Mouse (Mus musculus) heart, embryonic 11.5 days (tissue): ENCODE measurements around the gene Rps6ka4. TPM values are rescaled to one million over a fixed set of nuclear protein-coding genes. Genes with fewer than 3 reads are reported as not detected.

Source experiments
- ATAC-seq: fragments of 200-750 bp; cut with Nextera tagmentation; replicated peaks from 2 replicates; pipeline ENCODE4 v1.8.0; 2017; ENCODE audit warnings: moderate library complexity; ENCODE audit not compliant: insufficient number of reproducible peaks, low FRiP score, low TSS enrichment
- H3K27ac ChIP-seq: fragments of 300-500 bp; sonication (generic); 2 replicates; pipeline ENCODE4 v1.5.1; 2014; ENCODE audit warnings: mild to moderate bottlenecking, low read depth, low read length
- H3K27me3 ChIP-seq: fragments of 300-500 bp; sonication (generic); 2 replicates; pipeline ENCODE4 v1.6.1; 2014; ENCODE audit warnings: mild to moderate bottlenecking, low read length, mixed read lengths; ENCODE audit not compliant: control insufficient read depth, insufficient read depth
- H3K36me3 ChIP-seq: fragments of 300-500 bp; sonication (generic); 2 replicates; pipeline ENCODE4 v1.6.1; 2014; ENCODE audit warnings: mild to moderate bottlenecking, low read length, moderate library complexity, mixed read lengths; ENCODE audit not compliant: control insufficient read depth, insufficient read depth
- H3K4me1 ChIP-seq: fragments of 300-500 bp; sonication (generic); 2 replicates; pipeline ENCODE4 v1.6.1; 2014; ENCODE audit warnings: low read length; ENCODE audit not compliant: control insufficient read depth, insufficient read depth
- H3K4me2 ChIP-seq: fragments of 300-500 bp; sonication (generic); 2 replicates; pipeline ENCODE4 v1.6.1; 2014; ENCODE audit warnings: mild to moderate bottlenecking, moderate library complexity
- H3K4me3 ChIP-seq: fragments of 300-500 bp; sonication (generic); 2 replicates; pipeline ENCODE4 v1.5.1; 2014; ENCODE audit warnings: low read depth, low read length
- H3K9ac ChIP-seq: fragments of 300-500 bp; sonication (generic); 2 replicates; pipeline ENCODE4 v1.6.1; 2014; ENCODE audit warnings: mild to moderate bottlenecking, low read depth, low read length, moderate library complexity
- H3K9me3 ChIP-seq: fragments of 300-500 bp; sonication (generic); replicated peaks from 2 replicates; pipeline ENCODE4 v1.6.1; 2016; ENCODE audit warnings: low read length; ENCODE audit not compliant: control insufficient read depth
- WGBS: fragments of 180-500 bp; shearing (Covaris S2); extraction: QIAGEN DNeasy Blood & Tissue Kit; methylation state at CpG from one replicate; pipeline ENCODE4 v1.1.7; 2014; ENCODE audit not compliant: insufficient replicate concordance; 5-methylcytosine and 5-hydroxymethylcytosine counted together
- microRNA-seq: library from miRNA; unstranded; fragments of <30 nt; microRNA quantifications from one replicate; pipeline ENCODE4, GENCODE M21; 2016; ENCODE audit warnings: borderline number of aligned reads
- polyA plus RNA-seq: library from polyadenylated mRNA; unstranded; fragments of >200 nt; fragmentation: Nextera tagmentation; extraction: Ambion mirVana; gene quantifications from 2 replicates; pipeline ENCODE4 v1.2.1, GENCODE M21; 2014

Gene Rps6ka4
- polyA plus RNA-seq, 1 experiment from 2014 or later: 11.7 TPM

- H3K36me3 ChIP-seq: no peaks in the 10 kb centered on the region
- H3K9me3 ChIP-seq: no peaks in the 10 kb centered on the region
- H3K4me2 ChIP-seq: no peak overlapping the region
- H3K9ac ChIP-seq: no peak overlapping the region
- peaks cover 45% of the 10 kb centered on the region for H3K27me3 ChIP-seq
- no peak for ATAC-seq
- H3K4me3 ChIP-seq: no peak overlapping the region
- 60% methylated on average over 3 of the region's 3 CpGs for WGBS
- 0 out of 2 replicates have a peak, but pooled peaks cover 5% of the 10 kb centered on the region for H3K4me1 ChIP-seq
- H3K27ac ChIP-seq: no peak overlapping the region
These were observed 13.8 kb downstream of the Rps6ka4 start for GRCm38 (mm10) chr19:6826601-6827000.

- no peaks in the 10 kb centered on the region for H3K36me3 ChIP-seq
These were observed 15.1 kb downstream of the Rps6ka4 start for GRCm38 (mm10) chr19:6825384-6825783.

GRCm38 (mm10) chr19:6820538-6821195, 19.8 kb downstream of the Rps6ka4 start:
- H3K27ac ChIP-seq: no peak overlapping the region
- WGBS: 81% methylated on average over 13 of the region's 13 CpGs
- H3K4me2 ChIP-seq: no peak overlapping the region
- H3K4me3 ChIP-seq: no peak overlapping the region
- no peaks in the 10 kb centered on the region for H3K36me3 ChIP-seq
- H3K4me1 ChIP-seq: no peaks in the 10 kb centered on the region
- no peaks in the 10 kb centered on the region for H3K9me3 ChIP-seq
- no peak overlapping the region for H3K9ac ChIP-seq
- peaks cover 7% of the 10 kb centered on the region for H3K27me3 ChIP-seq
- ATAC-seq: no peak

More at GRCm38 (mm10) chr19:6825384-6825783, 15.1 kb downstream of the Rps6ka4 start:
- no peaks in the 10 kb centered on the region for H3K4me1 ChIP-seq
- ATAC-seq: no peak
- WGBS: 79% methylated on average over 6 of the region's 6 CpGs
- no peak overlapping the region for H3K9ac ChIP-seq
- H3K4me2 ChIP-seq: no peak overlapping the region
- H3K9me3 ChIP-seq: no peaks in the 10 kb centered on the region
- no peak overlapping the region for H3K4me3 ChIP-seq
- H3K27me3 ChIP-seq: peaks cover 33% of the 10 kb centered on the region
- H3K27ac ChIP-seq: no peak overlapping the region

GRCm38 (mm10) chr19:6819143-6819827, 21.2 kb downstream of the Rps6ka4 start:
- WGBS: 43% methylated on average over 10 of the region's 10 CpGs
- Histone ChIP-seq H3K9me3 (no peaks in the 10 kb centered on the region), H3K36me3 (no peaks in the 10 kb centered on the region), H3K4me2 (no peak overlapping the region), H3K4me3 (no peak overlapping the region), H3K4me1 (no peaks in the 10 kb centered on the region), H3K9ac (no peak overlapping the region), H3K27me3 (peaks cover 7% of the 10 kb centered on the region), H3K27ac (no peak overlapping the region)
- ATAC-seq: no peak

GRCm38 (mm10) chr19:6814958-6815357, 25.5 kb downstream of the Rps6ka4 start:
- H3K4me2 ChIP-seq: no peak overlapping the region
- no peaks in the 10 kb centered on the region for H3K9me3 ChIP-seq
- H3K9ac ChIP-seq: no peak overlapping the region
- no peaks in the 10 kb centered on the region for H3K27me3 ChIP-seq
- no peaks in the 10 kb centered on the region for H3K4me1 ChIP-seq
- 72% methylated on average over 3 of the region's 3 CpGs for WGBS
- no peak overlapping the region for H3K27ac ChIP-seq
- H3K36me3 ChIP-seq: no peaks in the 10 kb centered on the region
- ATAC-seq: no peak
- no peak overlapping the region for H3K4me3 ChIP-seq

- Histone ChIP-seq H3K36me3 (no peaks in the 10 kb centered on the region), H3K9ac (no peak overlapping the region), H3K9me3 (no peaks in the 10 kb centered on the region), H3K4me1 (no peaks in the 10 kb centered on the region), H3K27me3 (no peaks in the 10 kb centered on the region), H3K27ac (no peak overlapping the region), H3K4me3 (no peak overlapping the region), H3K4me2 (no peak overlapping the region)
- ATAC-seq: no peak
- WGBS: 50% methylated on average over 4 of the region's 4 CpGs
These were observed 26.1 kb downstream of the Rps6ka4 start for GRCm38 (mm10) chr19:6814366-6814765.

Small RNAs within 50 kb of the gene (microRNA-seq; reads per million reads assigned to microRNA genes)
- not detected for gene Mir5046

Other genes starting within 250 kb of the Rps6ka4 start
- 0.15 and 0.84 TPM in 2 replicates for gene Ccdc88b, start 17.6 kb upstream of the Rps6ka4 start, polyA plus RNA-seq
- 91.5 and 97.8 TPM in 2 replicates for gene Trmt112, start 69.1 kb upstream of the Rps6ka4 start, polyA plus RNA-seq
- gene Prdx5, start 69.5 kb upstream of the Rps6ka4 start, polyA plus RNA-seq: 143 and 150 TPM in 2 replicates
- gene Esrra, start 81.2 kb upstream of the Rps6ka4 start, polyA plus RNA-seq: 9.0 and 10.5 TPM in 2 replicates
- gene Catsperz, start 84.7 kb upstream of the Rps6ka4 start, polyA plus RNA-seq: 1.9 and 3.9 TPM in 2 replicates
- 0.17 and 0.46 TPM in 2 replicates for gene Kcnk4, start 93.9 kb upstream of the Rps6ka4 start, polyA plus RNA-seq
- gene Bad, start 101.2 kb upstream of the Rps6ka4 start, polyA plus RNA-seq: 54.9 and 55.7 TPM in 2 replicates
- 22.4 and 23.7 TPM in 2 replicates for gene Gpr137, start 101.8 kb upstream of the Rps6ka4 start, polyA plus RNA-seq
- gene Ppp1r14b, start 134.3 kb upstream of the Rps6ka4 start, polyA plus RNA-seq: 162 and 177 TPM in 2 replicates
- gene Plcb3, start 135.8 kb upstream of the Rps6ka4 start, polyA plus RNA-seq: 17.2 and 20.1 TPM in 2 replicates
- gene Fkbp2, start 139.9 kb upstream of the Rps6ka4 start, polyA plus RNA-seq: 84.5 and 88.4 TPM in 2 replicates
- gene Vegfb, start 147.0 kb upstream of the Rps6ka4 start, polyA plus RNA-seq: 76.9 and 79.1 TPM in 2 replicates
- 26.3 and 28.5 TPM in 2 replicates for gene Dnajc4, start 151.9 kb upstream of the Rps6ka4 start, polyA plus RNA-seq
- gene Nudt22, start 155.5 kb upstream of the Rps6ka4 start, polyA plus RNA-seq: 24.6 and 25.2 TPM in 2 replicates
- gene Trpt1, start 155.5 kb upstream of the Rps6ka4 start, polyA plus RNA-seq: 13.4 and 14.7 TPM in 2 replicates
- gene Fermt3, start 178.8 kb upstream of the Rps6ka4 start, polyA plus RNA-seq: 11.5 and 11.9 TPM in 2 replicates
- 266 and 283 TPM in 2 replicates for gene Stip1, start 199.3 kb upstream of the Rps6ka4 start, polyA plus RNA-seq
- gene Macrod1, start 216.2 kb upstream of the Rps6ka4 start, polyA plus RNA-seq: 13.3 and 16.7 TPM in 2 replicates